ENCODE assay signal across 10 mouse cellular contexts in the genomic region with DNA sequence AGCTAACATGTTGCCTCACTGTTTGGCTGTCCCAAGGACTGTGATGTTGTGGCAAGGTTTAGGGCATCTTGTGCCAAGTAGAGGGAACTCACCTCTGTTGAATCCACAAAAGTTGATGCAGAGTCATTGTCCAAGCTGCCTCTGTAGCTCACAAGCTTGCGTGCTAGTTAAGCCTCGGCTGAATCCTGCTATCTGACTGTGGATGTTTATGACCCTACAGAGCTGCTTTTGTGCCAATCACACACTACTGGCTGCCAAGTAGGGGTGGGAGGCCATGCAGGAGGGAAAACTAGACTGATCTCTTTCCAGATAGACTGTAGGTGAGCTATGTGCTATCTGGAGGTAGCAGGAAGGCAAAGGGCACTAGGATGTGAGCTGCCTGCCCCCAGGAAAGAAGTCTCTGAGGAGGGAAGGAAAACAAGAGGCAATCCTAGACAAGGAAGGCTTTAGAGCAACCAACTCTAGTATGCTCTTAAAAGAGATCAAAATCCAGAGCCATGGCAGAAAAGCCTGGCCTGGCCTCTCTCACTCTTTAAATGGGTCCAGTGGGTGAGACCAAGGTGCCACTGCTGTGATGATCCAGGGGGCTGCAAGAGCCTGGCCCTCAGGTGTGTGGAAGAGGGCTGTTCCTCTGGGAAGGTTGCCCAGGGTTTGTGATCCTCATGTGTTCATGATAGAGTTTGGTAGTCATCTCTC. TPM values are rescaled to one million over a fixed set of nuclear protein-coding genes. Genes with fewer than 3 reads are reported as not detected.
DNase-seq lines count a peak whose midpoint lies in the region; ATAC-seq lines count a peak whose summit lies in the region.
"Had no signal": no experiment of that assay in that cellular context is flagged by ENCODE, and none has a peak within 500 bp of the region (broad histone marks: within the 10 kb centered on the region; RNA-seq: fewer than 3 reads in every experiment).

No protein-coding gene starts in this region.

- no peak overlapping the region for H3K4me2 ChIP-seq in forebrain, embryonic 11.5 days (ENCODE audit: low read depth, low read length, severe bottlenecking)
- H3K4me2 ChIP-seq in forebrain, embryonic 13.5 days, result no peak overlapping the region
- peak overlapping the region; percentile 1; the same call in 1 of the 2 replicates for H3K4me2 ChIP-seq in intestine, embryonic 16.5 days (ENCODE audit: low read depth, low read length)
- H3K4me2 ChIP-seq: neural tube, embryonic 13.5 days had no signal

- no peaks in the 10 kb centered on the region for H3K4me1 ChIP-seq in forebrain, embryonic 11.5 days (replicated peaks; ENCODE audit: control insufficient read depth, insufficient read depth, low read length)
- no peaks in the 10 kb centered on the region for H3K4me1 ChIP-seq in forebrain, embryonic 13.5 days
- H3K4me1 ChIP-seq in intestine, embryonic 16.5 days (ENCODE audit: control insufficient read depth, insufficient read depth, low read length), result no peaks in the 10 kb centered on the region
- H3K4me1 ChIP-seq: neural tube, embryonic 13.5 days had no signal

- H3K27me3 ChIP-seq in forebrain, embryonic 11.5 days (ENCODE audit: control insufficient read depth, insufficient read depth, low read length), result no peaks in the 10 kb centered on the region
- no peaks in the 10 kb centered on the region for H3K27me3 ChIP-seq in forebrain, embryonic 13.5 days
- H3K27me3 ChIP-seq in intestine, embryonic 16.5 days (replicated peaks; ENCODE audit: control insufficient read depth, insufficient read depth, low read length), result no peaks in the 10 kb centered on the region
- H3K27me3 ChIP-seq: neural tube, embryonic 13.5 days had no signal

- H3K9me3 ChIP-seq in forebrain, embryonic 11.5 days (ENCODE audit: control insufficient read depth, low read length), result peaks cover 60% of the 10 kb centered on the region
- peaks cover 61% of the 10 kb centered on the region for H3K9me3 ChIP-seq in forebrain, embryonic 13.5 days (replicated peaks)
- peaks cover 48% of the 10 kb centered on the region for H3K9me3 ChIP-seq in intestine, embryonic 16.5 days (ENCODE audit: control insufficient read depth, low read length)
- H3K9me3 ChIP-seq: G1E had no signal

- H3K36me3 ChIP-seq in forebrain, embryonic 11.5 days (ENCODE audit: control insufficient read depth, insufficient read depth, low read length), result no peaks in the 10 kb centered on the region
- H3K36me3 ChIP-seq in forebrain, embryonic 13.5 days (ENCODE audit: poor library complexity, severe bottlenecking), result no peaks in the 10 kb centered on the region
- H3K36me3 ChIP-seq in intestine, embryonic 16.5 days (ENCODE audit: control insufficient read depth, insufficient read depth, low read length), result no peaks in the 10 kb centered on the region
- H3K36me3 ChIP-seq: G1E; neural tube, embryonic 13.5 days had no signal

- WGBS in forebrain, embryonic 11.5 days, result 86% methylated on average over 2 of the region's 2 CpGs
- whole genome bisulfite sequencing in forebrain, embryonic 13.5 days, result 83% methylated on average over 2 of the region's 2 CpGs
- 75% methylated on average over 2 of the region's 2 CpGs for WGBS in intestine, embryonic 16.5 days

- no peak for ATAC-seq in forebrain, embryonic 11.5 days (replicated peaks; ENCODE audit: low FRiP score)
- no peak for ATAC-seq in forebrain, embryonic 13.5 days
- peak; percentile 88 for ATAC-seq in intestine, embryonic 16.5 days
- ATAC-seq in activated CD4-positive, CD25-positive, alpha-beta regulatory T cell, adult 4 months, result no peak

- no peak overlapping the region for H3K4me3 ChIP-seq in forebrain, embryonic 11.5 days (ENCODE audit: low read depth, low read length)
- no peak overlapping the region for H3K4me3 ChIP-seq in forebrain, embryonic 13.5 days
- no peak overlapping the region for H3K4me3 ChIP-seq in intestine, embryonic 16.5 days (ENCODE audit: low read length)
- H3K4me3 ChIP-seq: neural tube, embryonic 13.5 days had no signal

- H3K9ac ChIP-seq in forebrain, embryonic 11.5 days (ENCODE audit: low read length), result no peak overlapping the region
- no peak overlapping the region for H3K9ac ChIP-seq in forebrain, embryonic 13.5 days
- H3K9ac ChIP-seq in intestine, embryonic 16.5 days (ENCODE audit: low read depth, low read length), result no peak overlapping the region
- H3K9ac ChIP-seq: neural tube, embryonic 13.5 days had no signal

- no peak overlapping the region for H3K27ac ChIP-seq in forebrain, embryonic 11.5 days (ENCODE audit: low read depth, low read length)
- H3K27ac ChIP-seq in forebrain, embryonic 13.5 days, result no peak overlapping the region
- peak overlapping the region; percentile 27 for H3K27ac ChIP-seq in intestine, embryonic 16.5 days (ENCODE audit: low read length)
- H3K27ac ChIP-seq: neural tube, embryonic 13.5 days had no signal

- DNase-seq in forebrain, embryonic 11.5 days (ENCODE audit: low spot score), result peak; percentile 66
- DNase-seq in urinary bladder, postnatal 4 days (ENCODE audit: low spot score in 2 of 2), result peak; percentile 41 to 75
- DNase-seq in urinary bladder, postnatal 25 days (ENCODE audit: low spot score), result no peak
- peak; percentile 23 for DNase-seq in skeletal muscle tissue, adult 2 months (ENCODE audit: low read depth, low spot score)
- no peak for DNase-seq in adrenal gland, postnatal 25 days

RNA-seq across cellular contexts. Expression of a gene that starts 2.2 kb away (rescaled TPM):
- polyA plus RNA-seq in forebrain, embryonic 11.5 days (2014; fragmentation: Nextera tagmentation; extraction: Ambion mirVana), result not detected in 2 replicates
- not detected in 2 replicates for polyA plus RNA-seq in forebrain, embryonic 13.5 days (2015; fragmentation: Nextera tagmentation; extraction: Ambion mirVana)
- 55.9 and 79.1 TPM in 2 replicates for polyA plus RNA-seq in intestine, embryonic 16.5 days (2015; fragmentation: Nextera tagmentation; extraction: Ambion mirVana)
- not detected for polyA plus RNA-seq in activated CD4-positive, CD25-positive, alpha-beta regulatory T cell, adult 4 months (2017; shearing (Covaris generic))
- total RNA-seq in adrenal gland, postnatal 25 days (2021), result 27.4 and 28.3 TPM in 2 replicates
- polyA plus RNA-seq: G1E; neural tube, embryonic 13.5 days had no signal

RNA-seq across cellular contexts. Expression of a gene that starts 8.3 kb away (rescaled TPM):
- 11.5 and 12.5 TPM in 2 replicates for polyA plus RNA-seq in forebrain, embryonic 11.5 days (2014; fragmentation: Nextera tagmentation; extraction: Ambion mirVana)
- polyA plus RNA-seq in forebrain, embryonic 13.5 days (2015; fragmentation: Nextera tagmentation; extraction: Ambion mirVana), result 11.1 and 12.5 TPM in 2 replicates
- polyA plus RNA-seq in intestine, embryonic 16.5 days (2015; fragmentation: Nextera tagmentation; extraction: Ambion mirVana), result 5.7 and 8.0 TPM in 2 replicates
- polyA plus RNA-seq in activated CD4-positive, CD25-positive, alpha-beta regulatory T cell, adult 4 months (2017; shearing (Covaris generic)), result under 1 TPM; 0.48 to 0.63 TPM
- 3.4 and 5.9 TPM in 2 replicates for total RNA-seq in adrenal gland, postnatal 25 days (2021)
- polyA plus RNA-seq: G1E had no signal

RNA-seq across cellular contexts. Expression of a gene that starts 12.9 kb away (rescaled TPM):
- polyA plus RNA-seq in forebrain, embryonic 11.5 days (2014; fragmentation: Nextera tagmentation; extraction: Ambion mirVana), result 2.5 and 3.0 TPM in 2 replicates
- polyA plus RNA-seq in forebrain, embryonic 13.5 days (2015; fragmentation: Nextera tagmentation; extraction: Ambion mirVana), result 1.7 TPM in 2 replicates
- polyA plus RNA-seq in intestine, embryonic 16.5 days (2015; fragmentation: Nextera tagmentation; extraction: Ambion mirVana), result 0.76 and 0.88 TPM in 2 replicates
- polyA plus RNA-seq in activated CD4-positive, CD25-positive, alpha-beta regulatory T cell, adult 4 months (2017; shearing (Covaris generic)), result 1 to 10 TPM; 1.4 to 2.5 TPM
- 0.33 TPM in 1 of 2 replicates, not detected in the other for total RNA-seq in adrenal gland, postnatal 25 days (2021)
- polyA plus RNA-seq: G1E had no signal

RNA-seq across cellular contexts. Expression of a gene that starts 13.5 kb away (rescaled TPM):
- 0.20 TPM in 1 of 2 replicates, not detected in the other for polyA plus RNA-seq in forebrain, embryonic 11.5 days (2014; fragmentation: Nextera tagmentation; extraction: Ambion mirVana)
- polyA plus RNA-seq in forebrain, embryonic 13.5 days (2015; fragmentation: Nextera tagmentation; extraction: Ambion mirVana), result not detected in 2 replicates
- 0.37 TPM in 1 of 2 replicates, not detected in the other for polyA plus RNA-seq in intestine, embryonic 16.5 days (2015; fragmentation: Nextera tagmentation; extraction: Ambion mirVana)
- not detected for polyA plus RNA-seq in activated CD4-positive, CD25-positive, alpha-beta regulatory T cell, adult 4 months (2017; shearing (Covaris generic))
- total RNA-seq in adrenal gland, postnatal 25 days (2021), result 0.21 TPM in 1 of 2 replicates, not detected in the other
- polyA plus RNA-seq: G1E; neural tube, embryonic 13.5 days had no signal

RNA-seq across cellular contexts. Expression of a gene that starts 48.1 kb away (rescaled TPM):
- polyA plus RNA-seq in forebrain, embryonic 11.5 days (2014; fragmentation: Nextera tagmentation; extraction: Ambion mirVana), result not detected in 2 replicates
- polyA plus RNA-seq in forebrain, embryonic 13.5 days (2015; fragmentation: Nextera tagmentation; extraction: Ambion mirVana), result not detected in 2 replicates
- not detected in 2 replicates for polyA plus RNA-seq in intestine, embryonic 16.5 days (2015; fragmentation: Nextera tagmentation; extraction: Ambion mirVana)
- not detected for polyA plus RNA-seq in activated CD4-positive, CD25-positive, alpha-beta regulatory T cell, adult 4 months (2017; shearing (Covaris generic))
- 0.58 TPM in 1 of 2 replicates, not detected in the other for total RNA-seq in adrenal gland, postnatal 25 days (2021)
- polyA plus RNA-seq: G1E; neural tube, embryonic 13.5 days had no signal

Comparison
In these comparisons a context has a peak if more than half of its experiments do, and no peak if none do; other contexts are left out.
1. DNase-seq: peak in forebrain, embryonic 11.5 days (single experiment), urinary bladder, postnatal 4 days (2 of 2) and skeletal muscle tissue, adult 2 months (single experiment); none in urinary bladder, postnatal 25 days (single experiment) and adrenal gland, postnatal 25 days (single experiment).
2. RNA of a gene that starts 2.2 kb away (polyA plus RNA-seq): 55.9 to 79.1 TPM in intestine, embryonic 16.5 days; not detected in forebrain, embryonic 11.5 days, not detected in forebrain, embryonic 13.5 days and not detected in activated CD4-positive, CD25-positive, alpha-beta regulatory T cell, adult 4 months; every median in the first group is over 10 times any median in the second.